Mouse (Mus musculus) limb, embryonic 12.5 days (tissue): ENCODE measurements around the gene Prkar1a. TPM values are rescaled to one million over a fixed set of nuclear protein-coding genes. Genes with fewer than 3 reads are reported as not detected.

ENCODE experiments used
- ATAC-seq: fragments of 200-750 bp; cut with Nextera tagmentation; 2 replicates; pipeline ENCODE4 v1.8.0; 2017; ENCODE audit warnings: low read depth, moderate TSS enrichment; ENCODE audit not compliant: insufficient number of reproducible peaks, insufficient read depth, low FRiP score, low TSS enrichment
- H3K27ac ChIP-seq: fragments of 300-500 bp; sonication (generic); 2 replicates; pipeline ENCODE4 v1.5.1; 2016; ENCODE audit warnings: mild to moderate bottlenecking, moderate library complexity
- H3K27me3 ChIP-seq: fragments of 300-500 bp; sonication (generic); 2 replicates; pipeline ENCODE4 v1.6.1; 2016; ENCODE audit warnings: mild to moderate bottlenecking, moderate library complexity
- H3K36me3 ChIP-seq: fragments of 300-500 bp; sonication (generic); 2 replicates; pipeline ENCODE4 v1.6.1; 2016; ENCODE audit warnings: mild to moderate bottlenecking, moderate library complexity
- H3K4me1 ChIP-seq: fragments of 300-500 bp; sonication (generic); replicated peaks from 2 replicates; pipeline ENCODE4 v1.6.1; 2016
- H3K4me2 ChIP-seq: fragments of 300-500 bp; sonication (generic); 2 replicates; pipeline ENCODE4 v1.6.1; 2016; ENCODE audit warnings: mild to moderate bottlenecking, moderate library complexity
- H3K4me3 ChIP-seq: fragments of 300-500 bp; sonication (generic); replicated peaks from 2 replicates; pipeline ENCODE4 v1.5.1; 2016; ENCODE audit warnings: mild to moderate bottlenecking
- H3K9ac ChIP-seq: fragments of 300-500 bp; sonication (generic); replicated peaks from 2 replicates; pipeline ENCODE4 v1.6.1; 2016; ENCODE audit warnings: mild to moderate bottlenecking, moderate library complexity
- H3K9me3 ChIP-seq: fragments of 300-500 bp; sonication (generic); 2 replicates; pipeline ENCODE4 v1.6.1; 2016; ENCODE audit warnings: mild to moderate bottlenecking, moderate library complexity
- WGBS: fragments of 180-500 bp; shearing (Covaris S2); methylation state at CpG from one replicate; pipeline ENCODE4 v1.1.7; 2016; 5-methylcytosine and 5-hydroxymethylcytosine counted together
- polyA plus RNA-seq: library from polyadenylated mRNA; unstranded; fragments of >200 nt; fragmentation: Nextera tagmentation; extraction: Ambion mirVana; gene quantifications from 2 replicates; pipeline ENCODE4 v1.2.1, GENCODE M21; 2016

The Prkar1a gene
- polyA plus RNA-seq, 1 experiment from 2014 or later: 359 TPM

DNA sequence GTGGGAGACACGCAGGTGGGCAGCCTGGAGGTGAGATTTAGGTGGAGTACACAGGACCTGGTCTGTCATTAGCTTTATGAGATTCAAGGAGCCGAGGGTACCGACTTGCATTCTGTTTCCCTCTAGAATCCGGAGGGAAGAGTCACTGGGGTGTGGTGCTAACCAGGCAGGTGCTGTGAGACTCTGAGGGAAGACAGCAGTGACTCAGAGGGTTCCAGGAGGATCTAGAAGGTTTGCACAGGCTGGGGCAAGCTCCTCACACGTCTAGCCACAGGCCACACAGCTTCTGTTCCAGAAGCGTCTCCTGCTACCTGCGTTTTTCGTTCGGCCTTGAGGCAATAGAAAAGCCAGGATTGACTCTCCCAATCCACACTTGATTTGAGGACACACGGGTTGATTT, 49.5 kb downstream of the Prkar1a start:
- Histone ChIP-seq H3K27ac (no peak overlapping the region), H3K27me3 (no peaks in the 10 kb centered on the region), H3K4me1 (0 out of 2 replicates have a peak, but pooled peaks cover 3% of the 10 kb centered on the region), H3K4me2 (no peak overlapping the region), H3K4me3 (no peak overlapping the region), H3K9me3 (no peaks in the 10 kb centered on the region), H3K9ac (no peak overlapping the region), H3K36me3 (no peaks in the 10 kb centered on the region)
- ATAC-seq: no peak
- WGBS: 84% methylated on average over 10 of the region's 10 CpGs

DNA sequence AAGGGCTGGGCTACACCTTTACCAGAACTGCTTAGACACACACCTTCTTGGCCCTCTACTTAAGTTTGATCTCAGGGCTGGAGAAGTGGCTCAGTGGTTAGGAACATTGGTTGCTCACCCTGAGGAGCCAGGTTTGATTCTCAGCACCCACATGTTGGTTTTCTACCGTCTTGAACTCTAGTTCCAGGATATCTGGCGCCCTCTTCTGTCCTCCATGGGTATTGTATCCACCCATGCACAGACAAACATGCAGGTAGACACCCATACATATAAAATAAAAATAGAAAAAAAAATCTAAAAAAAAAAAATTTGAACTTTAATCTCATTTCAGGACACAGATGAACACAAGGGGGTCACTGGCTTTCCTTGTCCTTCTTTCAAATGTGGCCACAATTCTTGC, 50.6 kb downstream of the Prkar1a start:
- ATAC-seq: no peak
- H3K4me3 ChIP-seq: no peak overlapping the region
- no peaks in the 10 kb centered on the region for H3K36me3 ChIP-seq
- 56% methylated on average over 2 of the region's 2 CpGs for WGBS
- H3K9me3 ChIP-seq: no peaks in the 10 kb centered on the region
- H3K27ac ChIP-seq: no peak overlapping the region
- H3K9ac ChIP-seq: no peak overlapping the region
- no peak overlapping the region for H3K4me2 ChIP-seq
- H3K4me1 ChIP-seq: 0 out of 2 replicates have a peak, but pooled peaks cover 3% of the 10 kb centered on the region
- no peaks in the 10 kb centered on the region for H3K27me3 ChIP-seq

DNA sequence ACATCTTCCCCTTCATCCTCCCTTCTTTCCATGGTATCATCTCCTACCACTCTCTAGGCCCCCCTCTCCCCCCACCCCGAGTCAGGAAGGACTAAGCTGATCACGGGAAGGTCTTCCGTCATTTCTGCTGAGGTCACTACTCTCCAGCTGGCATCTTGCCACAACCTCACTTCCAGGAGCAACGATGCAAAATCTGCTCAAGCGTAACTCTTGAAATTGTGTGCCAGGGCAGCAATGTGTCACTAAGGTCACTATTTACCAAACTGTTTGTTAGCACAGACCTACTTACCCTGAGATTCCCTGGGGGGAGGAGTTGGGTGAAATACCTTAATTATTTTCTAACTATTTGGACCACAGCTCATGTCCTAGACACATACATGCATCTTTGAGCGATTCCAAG, 51.6 kb downstream of the Prkar1a start:
- H3K36me3 ChIP-seq: no peaks in the 10 kb centered on the region
- WGBS: 77% methylated on average over 6 of the region's 6 CpGs
- no peak for ATAC-seq
- H3K27me3 ChIP-seq: no peaks in the 10 kb centered on the region
- no peak overlapping the region for H3K4me3 ChIP-seq
- H3K4me2 ChIP-seq: no peak overlapping the region
- 0 out of 2 replicates have a peak, but pooled peaks cover 3% of the 10 kb centered on the region for H3K4me1 ChIP-seq
- H3K9me3 ChIP-seq: no peaks in the 10 kb centered on the region
- no peak overlapping the region for H3K9ac ChIP-seq
- no peak overlapping the region for H3K27ac ChIP-seq

DNA sequence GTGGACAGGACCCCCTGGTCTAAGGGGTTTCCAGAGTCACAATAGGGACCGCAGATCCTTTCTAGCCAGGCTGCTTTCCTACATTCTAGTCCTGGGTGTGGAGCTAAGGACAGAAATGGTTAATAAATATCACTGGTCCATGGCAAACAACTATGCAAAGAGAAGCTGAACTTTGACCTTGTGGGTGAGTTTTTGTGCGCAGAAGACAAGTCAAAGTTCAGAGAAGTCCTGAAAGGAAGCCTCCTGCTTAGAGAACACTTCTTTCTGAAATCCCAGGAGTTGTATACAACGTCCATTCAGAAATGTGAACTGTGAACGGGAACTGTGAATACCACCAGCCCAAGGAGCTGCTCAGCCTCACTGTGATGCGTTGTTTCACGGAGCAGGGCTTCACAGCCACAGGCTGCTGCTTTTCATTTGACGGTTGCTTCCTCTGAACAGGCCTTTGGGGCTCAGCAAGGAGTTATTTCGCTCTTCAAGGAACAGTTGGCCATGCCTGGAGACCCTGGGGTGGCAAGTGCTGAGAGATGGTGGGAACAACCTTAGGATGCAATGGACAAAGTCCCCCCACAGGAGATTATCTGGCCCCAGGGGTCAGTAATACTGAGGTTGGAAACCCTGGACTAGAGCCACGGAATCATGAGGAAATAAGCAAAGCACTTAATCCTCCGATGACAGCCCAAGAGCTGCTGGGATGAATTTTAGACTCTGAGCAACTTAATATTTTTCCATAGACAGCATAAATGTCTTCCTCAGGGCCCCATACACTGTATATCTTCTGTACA, 53.0 kb downstream of the Prkar1a start:
- Histone ChIP-seq H3K4me1 (0 out of 2 replicates have a peak, but pooled peaks cover 3% of the 10 kb centered on the region), H3K27ac (no peak overlapping the region), H3K4me3 (no peak overlapping the region), H3K36me3 (no peaks in the 10 kb centered on the region), H3K27me3 (no peaks in the 10 kb centered on the region), H3K9ac (no peak overlapping the region), H3K9me3 (no peaks in the 10 kb centered on the region), H3K4me2 (no peak overlapping the region)
- ATAC-seq: no peak
- WGBS: 71% methylated on average over 10 of the region's 10 CpGs

DNA sequence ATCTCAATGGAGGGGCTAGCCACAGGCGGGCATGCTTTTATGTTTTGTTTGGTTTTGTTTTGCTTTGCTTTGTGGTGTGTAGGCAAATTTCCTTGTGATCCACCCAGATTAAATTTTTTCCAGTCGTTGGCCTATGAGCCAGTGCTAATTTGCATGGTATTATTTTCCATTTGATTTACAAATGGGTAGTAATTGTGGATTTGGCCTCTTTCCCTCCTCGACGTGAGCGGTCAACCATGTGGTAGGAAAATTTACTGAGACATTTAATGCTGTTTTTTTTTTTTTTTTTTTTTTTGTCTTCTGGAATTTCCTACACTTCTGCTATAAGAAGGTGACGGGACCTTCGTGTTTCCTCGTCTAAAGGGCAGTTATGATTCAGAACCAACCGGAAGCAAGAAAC, 54.6 kb downstream of the Prkar1a start:
- Histone ChIP-seq H3K4me3 (no peak overlapping the region), H3K36me3 (no peaks in the 10 kb centered on the region), H3K27ac (no peak overlapping the region), H3K27me3 (no peaks in the 10 kb centered on the region), H3K9me3 (no peaks in the 10 kb centered on the region), H3K4me2 (no peak overlapping the region), H3K9ac (no peak overlapping the region), H3K4me1 (0 out of 2 replicates have a peak, but pooled peaks cover 3% of the 10 kb centered on the region)
- 80% methylated on average over 9 of the region's 9 CpGs for WGBS
- ATAC-seq: no peak

DNA sequence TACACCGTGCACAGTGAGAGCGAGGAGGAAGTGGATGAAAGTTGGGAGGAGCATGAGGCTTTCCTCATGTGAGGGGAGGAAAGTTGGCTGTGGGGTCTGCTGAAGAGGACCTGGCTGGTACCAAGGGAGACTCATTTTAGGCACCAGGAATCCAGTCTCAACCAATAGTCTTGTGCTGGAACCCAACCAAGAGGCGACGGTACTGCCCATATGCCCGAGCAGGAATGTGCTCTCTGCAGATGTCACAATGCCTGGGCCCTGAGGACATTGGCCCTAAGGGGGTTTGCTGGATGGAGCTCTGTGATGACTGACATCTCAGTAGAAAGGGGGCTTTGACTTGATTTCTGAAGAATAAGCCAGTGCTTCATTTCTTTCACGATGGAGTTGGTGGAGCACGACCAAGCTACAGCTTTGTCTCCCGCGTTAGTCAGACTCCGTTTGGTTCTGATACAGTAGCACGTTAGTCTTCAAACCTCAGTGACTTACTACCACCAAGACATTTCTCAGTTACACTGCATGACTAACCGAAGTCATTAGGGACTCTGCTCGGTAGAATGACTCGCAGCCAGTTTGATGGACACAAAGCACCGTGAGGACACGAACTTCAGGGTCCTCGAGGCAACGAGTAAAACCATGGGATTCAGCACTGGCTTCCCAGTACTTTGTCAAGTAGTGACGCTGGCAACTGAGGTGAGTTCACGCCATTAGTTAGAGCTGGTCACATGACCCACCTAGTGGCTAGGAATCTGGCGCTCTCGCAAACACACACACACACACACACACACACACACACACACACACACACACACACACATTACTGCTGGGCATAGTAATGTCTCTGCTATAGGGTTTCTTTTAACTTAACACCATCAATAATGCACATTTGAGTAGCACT, 55.4 kb downstream of the Prkar1a start:
- Histone ChIP-seq H3K36me3 (no peaks in the 10 kb centered on the region), H3K27me3 (no peaks in the 10 kb centered on the region), H3K9ac (no peak overlapping the region), H3K27ac (no peak overlapping the region), H3K4me3 (no peak overlapping the region), H3K4me2 (no peak overlapping the region), H3K9me3 (no peaks in the 10 kb centered on the region), H3K4me1 (0 out of 2 replicates have a peak, but pooled peaks cover 3% of the 10 kb centered on the region)
- WGBS: 95% methylated on average over 22 of the region's 22 CpGs
- ATAC-seq: no peak

DNA sequence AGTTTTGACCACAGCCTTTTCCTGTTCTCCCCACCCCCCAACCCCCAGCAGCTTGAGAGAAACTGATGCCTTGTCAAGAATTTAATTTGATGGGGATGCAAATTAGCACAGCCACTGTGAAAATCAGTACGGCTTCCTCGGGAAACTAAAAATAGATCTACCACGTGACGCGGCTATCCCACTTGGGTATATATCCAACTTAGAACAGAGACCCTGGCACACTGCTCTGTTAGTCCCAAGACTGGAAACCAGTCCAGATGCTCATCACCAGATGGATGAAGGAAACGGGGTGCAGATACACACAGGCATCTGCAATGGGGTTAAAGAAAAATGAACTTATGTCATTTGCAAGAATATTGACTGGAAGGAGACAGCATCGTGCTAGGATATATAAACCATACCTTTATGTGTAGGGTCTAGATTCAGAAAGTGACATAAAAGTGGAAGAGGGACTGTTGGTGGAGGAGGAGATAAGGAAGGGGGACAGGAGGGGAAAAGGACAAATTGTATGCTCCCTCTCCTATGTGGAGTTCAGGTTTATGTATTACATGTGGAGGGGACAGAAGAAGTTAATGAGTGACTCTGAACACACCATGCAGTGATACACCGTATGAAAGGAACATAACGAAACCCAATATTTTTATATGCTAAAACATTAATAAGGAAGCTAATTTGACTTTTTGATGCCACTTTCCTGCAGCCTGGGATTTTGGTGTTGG, 56.3 kb downstream of the Prkar1a start:
- H3K9ac ChIP-seq: no peak overlapping the region
- H3K4me2 ChIP-seq: no peak overlapping the region
- no peaks in the 10 kb centered on the region for H3K27me3 ChIP-seq
- H3K27ac ChIP-seq: no peak overlapping the region
- H3K9me3 ChIP-seq: no peaks in the 10 kb centered on the region
- 85% methylated on average over 9 of the region's 9 CpGs for WGBS
- 0 out of 2 replicates have a peak, but pooled peaks cover 3% of the 10 kb centered on the region for H3K4me1 ChIP-seq
- ATAC-seq: no peak
- no peak overlapping the region for H3K4me3 ChIP-seq
- H3K36me3 ChIP-seq: no peaks in the 10 kb centered on the region

DNA sequence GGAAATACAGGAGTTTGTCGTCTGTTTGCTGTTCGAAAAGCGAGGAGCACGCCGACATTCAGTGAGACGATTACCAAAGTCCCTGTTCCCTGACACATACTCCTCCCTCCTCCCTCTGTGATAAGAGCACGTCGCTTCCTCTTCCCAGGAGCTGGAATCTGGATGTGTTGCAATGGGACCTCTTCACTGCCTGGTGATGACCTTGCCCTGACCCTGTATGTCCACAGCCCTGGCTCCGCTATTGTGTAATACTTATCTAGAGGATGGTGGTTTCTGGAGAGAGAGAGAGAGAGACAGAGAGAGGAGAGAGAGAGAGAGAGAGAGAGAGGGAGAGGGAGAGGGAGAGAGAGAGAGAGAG, 56.8 kb downstream of the Prkar1a start:
- Histone ChIP-seq H3K9me3 (no peaks in the 10 kb centered on the region), H3K27me3 (no peaks in the 10 kb centered on the region), H3K4me1 (0 out of 2 replicates have a peak, but pooled peaks cover 3% of the 10 kb centered on the region), H3K36me3 (no peaks in the 10 kb centered on the region), H3K4me2 (no peak overlapping the region), H3K9ac (no peak overlapping the region), H3K27ac (no peak overlapping the region), H3K4me3 (no peak overlapping the region)
- no peak for ATAC-seq
- 80% methylated on average over 9 of the region's 9 CpGs for WGBS

DNA sequence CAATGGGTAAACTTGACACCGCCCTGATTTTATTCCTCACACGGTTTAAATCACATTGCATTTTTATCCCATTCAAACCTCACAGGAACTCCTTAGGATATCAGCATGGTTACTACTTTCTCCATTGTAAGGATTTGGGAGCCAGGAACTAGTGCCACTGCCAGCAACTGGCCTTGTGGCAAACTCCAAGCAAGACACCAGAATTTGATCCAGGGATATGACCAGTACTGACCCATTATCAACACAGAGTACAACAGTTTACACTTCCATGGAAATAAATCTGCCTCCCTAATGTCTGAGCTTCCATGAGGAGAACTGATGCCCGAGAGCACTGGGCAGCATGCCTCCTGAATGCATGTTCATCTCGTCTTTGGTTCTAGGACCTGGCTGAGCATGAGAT, 57.4 kb downstream of the Prkar1a start:
- no peak for ATAC-seq
- 83% methylated on average over 4 of the region's 4 CpGs for WGBS
- H3K36me3 ChIP-seq: no peaks in the 10 kb centered on the region

DNA sequence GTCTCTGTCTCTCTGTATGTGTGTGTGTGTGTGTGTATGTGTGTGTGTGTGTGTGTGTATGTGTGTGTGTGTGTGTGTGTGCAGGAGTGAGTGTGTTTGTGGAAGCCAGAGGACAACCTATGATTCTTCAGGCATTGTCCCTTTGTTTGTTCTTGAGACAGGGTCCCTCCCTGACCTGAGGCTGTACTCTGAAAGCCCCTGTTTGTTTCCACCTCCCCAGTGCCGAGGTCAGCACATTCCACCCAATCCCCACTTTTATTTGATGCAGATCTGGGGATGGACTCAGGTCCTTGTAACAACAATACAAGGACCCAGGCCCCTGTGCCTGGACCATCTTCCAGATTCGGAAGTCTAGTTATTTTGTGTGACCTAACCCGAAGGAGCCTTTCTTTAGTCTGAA, 58.2 kb downstream of the Prkar1a start:
- 81% methylated on average over 3 of the region's 3 CpGs for WGBS
- ATAC-seq: no peak
- no peak overlapping the region for H3K4me3 ChIP-seq

More for the DNA sequence above, 57.4 kb downstream of the Prkar1a start:
- H3K4me3 ChIP-seq: no peak overlapping the region
- 0 out of 2 replicates have a peak, but pooled peaks cover 3% of the 10 kb centered on the region for H3K4me1 ChIP-seq
- no peaks in the 10 kb centered on the region for H3K9me3 ChIP-seq
- H3K27ac ChIP-seq: no peak overlapping the region
- H3K27me3 ChIP-seq: no peaks in the 10 kb centered on the region
- no peak overlapping the region for H3K4me2 ChIP-seq
- H3K9ac ChIP-seq: no peak overlapping the region

DNA sequence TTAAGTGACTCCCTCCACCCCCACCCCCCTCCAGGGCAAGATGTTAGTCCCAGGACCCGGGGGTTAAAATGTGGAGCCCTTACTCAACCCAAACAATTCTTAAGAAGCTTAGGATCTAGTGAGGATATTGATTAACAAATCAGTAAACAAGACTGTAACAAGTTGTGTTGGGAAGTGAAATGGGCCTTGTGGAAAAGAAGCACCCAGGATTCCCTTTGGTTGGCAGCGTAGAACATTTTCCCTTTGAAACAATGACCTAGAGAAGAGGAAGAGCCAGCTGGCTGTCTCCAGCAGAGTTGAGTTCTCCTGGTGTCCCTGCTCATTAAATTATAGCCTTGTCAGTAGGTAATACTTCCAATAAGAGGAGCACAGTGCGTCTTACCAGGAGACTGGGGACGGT, 59.6 kb downstream of the Prkar1a start:
- no peaks in the 10 kb centered on the region for H3K27me3 ChIP-seq
- no peak overlapping the region for H3K27ac ChIP-seq
- no peak for ATAC-seq
- no peak overlapping the region for H3K4me2 ChIP-seq
- no peaks in the 10 kb centered on the region for H3K36me3 ChIP-seq
- 91% methylated on average over 4 of the region's 4 CpGs for WGBS
- no peak overlapping the region for H3K4me3 ChIP-seq
- H3K4me1 ChIP-seq: peaks cover 5% of the 10 kb centered on the region
- no peak overlapping the region for H3K9ac ChIP-seq
- no peaks in the 10 kb centered on the region for H3K9me3 ChIP-seq

More for the DNA sequence above, 58.2 kb downstream of the Prkar1a start:
- no peaks in the 10 kb centered on the region for H3K9me3 ChIP-seq
- H3K9ac ChIP-seq: no peak overlapping the region
- H3K27ac ChIP-seq: no peak overlapping the region
- no peak overlapping the region for H3K4me2 ChIP-seq
- H3K27me3 ChIP-seq: no peaks in the 10 kb centered on the region
- no peaks in the 10 kb centered on the region for H3K36me3 ChIP-seq
- 0 out of 2 replicates have a peak, but pooled peaks cover 2% of the 10 kb centered on the region for H3K4me1 ChIP-seq
